Mouse (Mus musculus) small intestine, adult 2 months (tissue): ENCODE measurements around the gene Dad1. TPM values are rescaled to one million over a fixed set of nuclear protein-coding genes. Genes with fewer than 3 reads are reported as not detected.

Experiments
- H3K27ac ChIP-seq: fragments of 200-500 bp; 2 replicates; pipeline ENCODE4 v1.5.1; 2012; ENCODE audit warnings: low read depth, low read length, control low read depth, inconsistent platforms; ENCODE audit not compliant: insufficient read depth
- H3K27me3 ChIP-seq: fragments of 200-500 bp; 2 replicates; pipeline ENCODE4 v1.6.1; 2012; ENCODE audit warnings: mild to moderate bottlenecking, moderate library complexity, low read length, inconsistent platforms; ENCODE audit not compliant: control insufficient read depth, insufficient read depth
- H3K36me3 ChIP-seq: fragments of 200-500 bp; 2 replicates; pipeline ENCODE4 v1.6.1; 2012; ENCODE audit warnings: mild to moderate bottlenecking, low read length, control low read depth, inconsistent platforms; ENCODE audit not compliant: control insufficient read depth, insufficient read depth
- H3K4me1 ChIP-seq: fragments of 200-500 bp; 2 replicates; pipeline ENCODE4 v1.6.1; 2012; ENCODE audit warnings: low read length, inconsistent platforms, mixed read lengths; ENCODE audit not compliant: control insufficient read depth, insufficient read depth, insufficient read length
- H3K4me3 ChIP-seq: fragments of 200-500 bp; 2 replicates; pipeline ENCODE4 v1.5.1; 2012; ENCODE audit warnings: low read depth, mild to moderate bottlenecking, control low read depth, inconsistent platforms, low read length, moderate library complexity
- CTCF ChIP-seq: fragments of 200-500 bp; IDR thresholded peaks from 2 replicates; pipeline ENCODE4 v1.5.1; 2012; ENCODE audit warnings: low read depth, mild to moderate bottlenecking, control low read depth, inconsistent platforms, low read length, moderate library complexity, mixed read lengths; ENCODE audit not compliant: insufficient replicate concordance, insufficient read length; ENCODE audit errors: extremely low read depth
- POLR2A ChIP-seq: fragments of 200-500 bp; IDR thresholded peaks from 2 replicates; pipeline ENCODE4 v1.6.1; 2012; ENCODE audit warnings: low read depth, mild to moderate bottlenecking, control low read depth, inconsistent platforms, low read length, moderate library complexity
- WGBS: fragments of 180-500 bp; shearing (Covaris S2); methylation state at CpG from one replicate; pipeline ENCODE4 v1.1.7; 2018; 5-methylcytosine and 5-hydroxymethylcytosine counted together
- polyA plus RNA-seq: library from polyadenylated mRNA; depleted of rRNA; stranded (reverse); fragments of >200 nt; gene quantifications from 2 replicates; pipeline ENCODE4 v1.2.3, GENCODE M21; 2012

Gene Dad1
- polyA plus RNA-seq, 1 experiment: 627 TPM

- WGBS: 23% methylated on average over 9 of the region's 9 CpGs
- Histone ChIP-seq H3K4me1 (peaks cover 23% of the 10 kb centered on the region; the same call in 1 of the 2 replicates), H3K27ac (peak overlapping the region; percentile 71), H3K36me3 (peaks cover 22% of the 10 kb centered on the region), H3K4me3 (peak overlapping the region; percentile 23), H3K27me3 (no peaks in the 10 kb centered on the region)
- TF ChIP-seq POLR2A (no peak), CTCF (no peak)
Measured at GRCm38 (mm10) chr14:54249326-54249725, 4.6 kb downstream of the Dad1 start.

GRCm38 (mm10) chr14:54246232-54246631 lies 7.7 kb downstream of the Dad1 start:
- TF ChIP-seq CTCF: no peak
- no peak for TF ChIP-seq POLR2A
- H3K36me3 ChIP-seq: peaks cover 40% of the 10 kb centered on the region
- H3K4me3 ChIP-seq: no peak overlapping the region
- H3K27me3 ChIP-seq: no peaks in the 10 kb centered on the region
- peaks cover 20% of the 10 kb centered on the region; the same call in 1 of the 2 replicates for H3K4me1 ChIP-seq
- no peak overlapping the region for H3K27ac ChIP-seq
- 70% methylated on average over 3 of the region's 3 CpGs for WGBS

GRCm38 (mm10) chr14:54244183-54244582 lies 9.7 kb downstream of the Dad1 start:
- 20% methylated on average over 3 of the region's 3 CpGs for WGBS
- Histone ChIP-seq H3K27me3 (no peaks in the 10 kb centered on the region), H3K27ac (no peak overlapping the region), H3K4me1 (peaks cover 6% of the 10 kb centered on the region; the same call in 1 of the 2 replicates), H3K4me3 (no peak overlapping the region), H3K36me3 (peaks cover 53% of the 10 kb centered on the region)
- TF ChIP-seq POLR2A (no peak), CTCF (no peak)

- no peak overlapping the region for H3K27ac ChIP-seq
- 92% methylated on average over 5 of the region's 5 CpGs for WGBS
- no peaks in the 10 kb centered on the region for H3K27me3 ChIP-seq
- peaks cover 47% of the 10 kb centered on the region for H3K36me3 ChIP-seq
- no peak for TF ChIP-seq POLR2A
- no peaks in the 10 kb centered on the region; the same call in 1 of the 2 replicates for H3K4me1 ChIP-seq
- no peak overlapping the region for H3K4me3 ChIP-seq
Measured at GRCm38 (mm10) chr14:54240542-54240941, 13.4 kb downstream of the Dad1 start.

- TF ChIP-seq POLR2A (no peak), CTCF (peak; percentile 84; the same call in 1 of the 2 replicates)
- H3K36me3 ChIP-seq: peaks cover 43% of the 10 kb centered on the region
- WGBS: 7% methylated on average over 7 of the region's 7 CpGs
Measured at GRCm38 (mm10) chr14:54239002-54239736, 14.7 kb downstream of the Dad1 start.

GRCm38 (mm10) chr14:54236881-54237280 lies 17.0 kb downstream of the Dad1 start:
- no peaks in the 10 kb centered on the region for H3K27me3 ChIP-seq
- peaks cover 32% of the 10 kb centered on the region for H3K36me3 ChIP-seq
- 89% methylated on average over 5 of the region's 5 CpGs for whole genome bisulfite sequencing
- H3K4me1 ChIP-seq: peaks cover 23% of the 10 kb centered on the region
- no peak overlapping the region for H3K4me3 ChIP-seq
- H3K27ac ChIP-seq: no peak overlapping the region
- TF ChIP-seq CTCF (no peak), POLR2A (no peak)

More at GRCm38 (mm10) chr14:54239002-54239736, 14.7 kb downstream of the Dad1 start:
- H3K27me3 ChIP-seq: no peaks in the 10 kb centered on the region
- no peak overlapping the region for H3K4me3 ChIP-seq
- no peak overlapping the region for H3K27ac ChIP-seq
- peaks cover 8% of the 10 kb centered on the region; the same call in 1 of the 2 replicates for H3K4me1 ChIP-seq

- H3K27ac ChIP-seq: no peak overlapping the region
- H3K4me1 ChIP-seq: peaks cover 29% of the 10 kb centered on the region
- H3K4me3 ChIP-seq: no peak overlapping the region
- WGBS: 75% methylated on average over 5 of the region's 5 CpGs
- H3K36me3 ChIP-seq: peaks cover 23% of the 10 kb centered on the region
- H3K27me3 ChIP-seq: no peaks in the 10 kb centered on the region
- no peak for TF ChIP-seq CTCF
- no peak for TF ChIP-seq POLR2A
Measured at GRCm38 (mm10) chr14:54235825-54236540, 17.9 kb downstream of the Dad1 start.
